In the genomic region with DNA sequence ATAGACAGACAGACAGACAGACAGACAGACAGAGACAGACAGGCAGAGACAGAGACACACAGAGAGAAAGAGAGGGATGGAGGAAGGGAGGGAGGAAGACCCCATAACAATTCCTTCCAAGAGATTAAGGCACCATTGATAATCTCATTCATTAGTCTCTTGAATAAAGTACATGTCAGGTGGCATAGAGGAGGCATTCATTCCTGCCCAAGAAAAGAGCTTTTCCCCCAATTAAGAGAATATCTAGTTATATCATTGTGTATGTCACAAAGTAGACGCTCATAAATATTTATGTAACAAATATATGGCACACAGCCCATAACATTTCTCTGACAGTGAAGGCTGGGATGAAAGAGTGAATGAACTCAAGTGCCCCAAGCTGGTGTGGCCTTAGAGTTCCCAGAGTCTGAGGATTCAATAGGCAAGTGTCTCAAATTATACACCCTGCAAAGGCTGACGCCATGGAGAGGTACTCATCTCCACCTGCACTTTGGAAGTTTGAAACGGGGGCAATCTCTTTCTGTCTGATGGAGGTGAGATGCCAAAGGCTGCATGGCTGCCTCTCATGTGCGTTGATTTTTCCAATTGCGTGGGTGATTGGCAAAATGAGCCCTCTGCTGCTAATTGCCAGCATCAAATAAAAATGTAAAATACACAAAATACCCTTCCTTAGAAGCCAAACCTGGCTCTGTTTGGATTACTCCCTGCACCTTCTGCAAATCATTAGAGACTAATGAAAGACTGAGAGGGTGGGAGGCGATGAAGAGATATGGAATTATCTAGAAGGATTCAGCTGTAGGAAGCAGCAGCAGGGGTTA, we compare ENCODE assay signal across 27 mouse cellular contexts.
DNase-seq lines count a peak whose midpoint lies in the region; ATAC-seq lines count a peak whose summit lies in the region.
"Had no signal": no experiment of that assay in that cellular context is flagged by ENCODE, and none has a peak within 500 bp of the region (broad histone marks: within the 10 kb centered on the region; RNA-seq: fewer than 3 reads in every experiment).

No protein-coding gene starts in this region.

- peaks cover 18% of the 10 kb centered on the region for H3K4me1 ChIP-seq in midbrain, embryonic 12.5 days
- H3K4me1 ChIP-seq in midbrain, embryonic 10.5 days = peaks cover 12% of the 10 kb centered on the region
- H3K4me1 ChIP-seq in forebrain, embryonic 13.5 days = peaks cover 38% of the 10 kb centered on the region
- H3K4me1 ChIP-seq in forebrain, embryonic 16.5 days (replicated peaks; ENCODE audit: control insufficient read depth, insufficient read depth, low read length) = peaks cover 24% of the 10 kb centered on the region
- H3K4me1 ChIP-seq: liver, embryonic 12.5 days; stomach, embryonic 15.5 days had no signal

- peak; percentile 44; the same call in 1 of the 2 replicates for ATAC-seq in midbrain, embryonic 12.5 days (ENCODE audit: low FRiP score, low read depth)
- peak; percentile 91 for ATAC-seq in forebrain, embryonic 13.5 days
- peak; percentile 82 for ATAC-seq in forebrain, embryonic 16.5 days
- ATAC-seq: intestine, embryonic 16.5 days; liver, embryonic 12.5 days had no signal

- no peaks in the 10 kb centered on the region for H3K27me3 ChIP-seq in midbrain, embryonic 12.5 days
- no peaks in the 10 kb centered on the region for H3K27me3 ChIP-seq in midbrain, embryonic 10.5 days (ENCODE audit: low read depth, poor library complexity, severe bottlenecking)
- no peaks in the 10 kb centered on the region for H3K27me3 ChIP-seq in forebrain, embryonic 13.5 days
- no peaks in the 10 kb centered on the region for H3K27me3 ChIP-seq in forebrain, embryonic 16.5 days (replicated peaks; ENCODE audit: control insufficient read depth, insufficient read depth, low read length)
- H3K27me3 ChIP-seq: hindbrain, embryonic 12.5 days; liver, embryonic 12.5 days; neural tube, embryonic 15.5 days; stomach, embryonic 15.5 days had no signal

- H3K36me3 ChIP-seq in midbrain, embryonic 12.5 days = no peaks in the 10 kb centered on the region
- no peaks in the 10 kb centered on the region for H3K36me3 ChIP-seq in midbrain, embryonic 10.5 days
- no peaks in the 10 kb centered on the region for H3K36me3 ChIP-seq in forebrain, embryonic 13.5 days (ENCODE audit: poor library complexity, severe bottlenecking)
- H3K36me3 ChIP-seq in forebrain, embryonic 16.5 days (ENCODE audit: control insufficient read depth, insufficient read depth) = no peaks in the 10 kb centered on the region
- H3K36me3 ChIP-seq: heart, embryonic 10.5 days; heart, embryonic 15.5 days; hindbrain, embryonic 12.5 days; liver, embryonic 12.5 days; neural tube, embryonic 15.5 days; stomach, embryonic 15.5 days had no signal

- no peak overlapping the region for H3K4me2 ChIP-seq in midbrain, embryonic 12.5 days (replicated peaks)
- no peak overlapping the region for H3K4me2 ChIP-seq in forebrain, embryonic 13.5 days
- H3K4me2 ChIP-seq in forebrain, embryonic 16.5 days (ENCODE audit: low read length) = no peak overlapping the region
- H3K4me2 ChIP-seq: heart, embryonic 15.5 days; hindbrain, embryonic 12.5 days; liver, embryonic 12.5 days; neural tube, embryonic 15.5 days; stomach, embryonic 15.5 days had no signal

- no peak overlapping the region for H3K27ac ChIP-seq in midbrain, embryonic 12.5 days (replicated peaks)
- H3K27ac ChIP-seq in midbrain, embryonic 10.5 days (replicated peaks) = no peak overlapping the region
- H3K27ac ChIP-seq in forebrain, embryonic 13.5 days = peak overlapping the region; percentile 33; the same call in 1 of the 2 replicates
- no peak overlapping the region for H3K27ac ChIP-seq in forebrain, embryonic 16.5 days (ENCODE audit: low read length)
- H3K27ac ChIP-seq: heart, embryonic 10.5 days; heart, embryonic 15.5 days; hindbrain, embryonic 12.5 days; kidney, postnatal 0 days; liver, embryonic 12.5 days; neural tube, embryonic 15.5 days; stomach, embryonic 15.5 days had no signal

- no peak overlapping the region for H3K4me3 ChIP-seq in midbrain, embryonic 12.5 days
- no peak overlapping the region for H3K4me3 ChIP-seq in midbrain, embryonic 10.5 days
- no peak overlapping the region for H3K4me3 ChIP-seq in forebrain, embryonic 13.5 days
- no peak overlapping the region for H3K4me3 ChIP-seq in forebrain, embryonic 16.5 days (replicated peaks; ENCODE audit: low read length)
- H3K4me3 ChIP-seq: erythroblast, embryonic 14.5 days; heart, embryonic 10.5 days; heart, embryonic 15.5 days; hindbrain, embryonic 12.5 days; liver, embryonic 12.5 days; neural tube, embryonic 15.5 days; stomach, embryonic 15.5 days had no signal

- no peak for DNase-seq in midbrain, embryonic 10.5 days (ENCODE audit: low spot score)
- DNase-seq in layer of hippocampus, postnatal 36 days = peak; percentile 23 to 30
- DNase-seq in kidney, postnatal 36 days = no peak
- no peak for DNase-seq in thymus, postnatal 0 days (ENCODE audit: low spot score)
- DNase-seq: adrenal gland, postnatal 25 days; B cell, adult 2 months; cerebellum, adult 2 months; cerebellum, postnatal 14 days; gastrocnemius, postnatal 14 days; kidney, adult 8-10 months; left cerebral cortex, postnatal 4 days; lung, adult 18-20 months; lung, postnatal 14 days; right cerebral cortex, postnatal 25 days; thymus, postnatal 14 days had no signal

- H3K9ac ChIP-seq in midbrain, embryonic 12.5 days (replicated peaks) = no peak overlapping the region
- no peak overlapping the region for H3K9ac ChIP-seq in forebrain, embryonic 13.5 days
- no peak overlapping the region for H3K9ac ChIP-seq in forebrain, embryonic 16.5 days (replicated peaks; ENCODE audit: low read depth, low read length)
- H3K9ac ChIP-seq: heart, embryonic 15.5 days; hindbrain, embryonic 12.5 days; liver, embryonic 12.5 days; neural tube, embryonic 15.5 days; stomach, embryonic 15.5 days had no signal

- 0 out of 2 replicates have a peak, but pooled peaks cover 3% of the 10 kb centered on the region for H3K9me3 ChIP-seq in midbrain, embryonic 12.5 days
- H3K9me3 ChIP-seq in midbrain, embryonic 10.5 days (replicated peaks) = 0 out of 2 replicates have a peak, but pooled peaks cover 6% of the 10 kb centered on the region
- no peaks in the 10 kb centered on the region; the same call in none of the 2 replicates for H3K9me3 ChIP-seq in forebrain, embryonic 13.5 days (replicated peaks)
- no peaks in the 10 kb centered on the region for H3K9me3 ChIP-seq in forebrain, embryonic 16.5 days (ENCODE audit: control insufficient read depth, low read length)
- H3K9me3 ChIP-seq: heart, embryonic 10.5 days; heart, embryonic 15.5 days; hindbrain, embryonic 12.5 days; neural tube, embryonic 15.5 days; stomach, embryonic 15.5 days had no signal

- 70% methylated on average over 6 of the region's 6 CpGs for WGBS in midbrain, embryonic 12.5 days
- WGBS in midbrain, embryonic 10.5 days = 79% methylated on average over 6 of the region's 6 CpGs
- 37% methylated on average over 6 of the region's 6 CpGs for WGBS in forebrain, embryonic 13.5 days
- 19% methylated on average over 6 of the region's 6 CpGs for WGBS in forebrain, embryonic 16.5 days

Comparison
In these comparisons a context has a peak if more than half of its experiments do, and no peak if none do; other contexts are left out.
1. DNase-seq: peak in layer of hippocampus, postnatal 36 days (2 of 2); none in midbrain, embryonic 10.5 days (single experiment), kidney, postnatal 36 days (0 of 2) and thymus, postnatal 0 days (single experiment).
2. Peak in every context shown above with its lines, with median percentiles within 50 percentile points of each other: ATAC-seq.